Mouse (Mus musculus) adrenal gland, adult 2 months (tissue): ENCODE data around the gene Hmgb1. TPM values are rescaled to one million over a fixed set of nuclear protein-coding genes. Genes with fewer than 3 reads are reported as not detected.

Experiments used
- polyA plus RNA-seq: library from polyadenylated mRNA; depleted of rRNA; stranded (reverse); fragments of >200 nt; gene quantifications from 2 replicates; pipeline ENCODE4 v1.2.3, GENCODE M21; 2012; rRNA removed
- total RNA-seq, 2 experiments: library from RNA; stranded (reverse); gene quantifications; 2 replicates each; pipeline ENCODE4 v1.2.3; 2021

Hmgb1 gene
- total and polyA plus RNA-seq, 3 experiments: 7.5 to 135 (median 128) TPM

Other genes starting within 250 kb of the Hmgb1 start
- 1 to 10 TPM; 6.3 to 6.5 TPM for gene Gm42791, start 189.3 kb downstream of the Hmgb1 start, total RNA-seq
- not detected in 2 replicates for gene Gm42791, start 189.3 kb downstream of the Hmgb1 start, polyA plus RNA-seq
- 10 to 100 TPM; 28.5 to 40.7 TPM for gene Uspl1, start 139 bp downstream of the Hmgb1 start, total RNA-seq
- 3.2 and 4.2 TPM in 2 replicates for gene Uspl1, start 139 bp downstream of the Hmgb1 start, polyA plus RNA-seq
- 10 to 100 TPM; 22.8 to 27.0 TPM for gene Alox5ap, start 80.3 kb upstream of the Hmgb1 start, total RNA-seq
- gene Alox5ap, start 80.3 kb upstream of the Hmgb1 start, polyA plus RNA-seq: 9.0 and 9.1 TPM in 2 replicates
- gene Medag, start 227.3 kb upstream of the Hmgb1 start, total RNA-seq: 1 to 10 TPM; 3.4 to 8.8 TPM
- 4.1 and 4.6 TPM in 2 replicates for gene Medag, start 227.3 kb upstream of the Hmgb1 start, polyA plus RNA-seq